Mouse (Mus musculus): ENCODE data around the gene Sgms1. TPM values are rescaled to one million over a fixed set of nuclear protein-coding genes. Genes with fewer than 3 reads are reported as not detected.

The Sgms1 gene
- total RNA-seq, 4 experiments from 2014 or later = 46.6 to 58.3 (median 50.3) TPM

- DNase-seq (ENCODE audit: low spot score in 2 of 2) = peak in 1 of 2 experiments; percentile 40
These were observed 2.7 kb downstream of the Sgms1 start for GRCm38 (mm10) chr19:32386556-32387402.

- no peak for DNase-seq (ENCODE audit: low spot score in 2 of 2)
These were observed 5.8 kb downstream of the Sgms1 start for GRCm38 (mm10) chr19:32383738-32384137.

GRCm38 (mm10) chr19:32381511-32381961 lies 8.0 kb downstream of the Sgms1 start:
- DNase-seq (ENCODE audit: low spot score in 2 of 2) = no peak

- DNase-seq (ENCODE audit: low spot score in 2 of 2) = no peak
These were observed 8.8 kb downstream of the Sgms1 start for GRCm38 (mm10) chr19:32380748-32381147.

- DNase-seq (ENCODE audit: low spot score in 2 of 2) = no peak
These were observed 10.1 kb downstream of the Sgms1 start for GRCm38 (mm10) chr19:32379239-32379920.

GRCm38 (mm10) chr19:32378581-32378980 lies 10.9 kb downstream of the Sgms1 start:
- no peak for DNase-seq (ENCODE audit: low spot score in 2 of 2)

GRCm38 (mm10) chr19:32377701-32378325 lies 11.7 kb downstream of the Sgms1 start:
- no peak for DNase-seq (ENCODE audit: low spot score in 2 of 2)

GRCm38 (mm10) chr19:32376886-32377535 lies 12.5 kb downstream of the Sgms1 start:
- DNase-seq (ENCODE audit: low spot score in 2 of 2) = no peak

GRCm38 (mm10) chr19:32376054-32376453 lies 13.5 kb downstream of the Sgms1 start:
- DNase-seq (ENCODE audit: low spot score in 2 of 2) = no peak

GRCm38 (mm10) chr19:32375473-32375985 lies 14.0 kb downstream of the Sgms1 start:
- DNase-seq (ENCODE audit: low spot score in 2 of 2) = no peak

GRCm38 (mm10) chr19:32374751-32375150 lies 14.8 kb downstream of the Sgms1 start:
- no peak for DNase-seq (ENCODE audit: low spot score in 2 of 2)

- DNase-seq (ENCODE audit: low spot score in 2 of 2) = no peak
These were observed 15.5 kb downstream of the Sgms1 start for GRCm38 (mm10) chr19:32373865-32374655.

GRCm38 (mm10) chr19:32372373-32372772 lies 17.1 kb downstream of the Sgms1 start:
- no peak for DNase-seq (ENCODE audit: low spot score in 2 of 2)

GRCm38 (mm10) chr19:32367333-32367732 lies 22.2 kb downstream of the Sgms1 start:
- no peak for DNase-seq (ENCODE audit: low spot score in 2 of 2)

GRCm38 (mm10) chr19:32366406-32366805 lies 23.1 kb downstream of the Sgms1 start:
- no peak for DNase-seq (ENCODE audit: low spot score in 2 of 2)

- DNase-seq (ENCODE audit: low spot score in 2 of 2) = peak; percentile 49 to 57
These were observed 24.4 kb downstream of the Sgms1 start for GRCm38 (mm10) chr19:32365111-32365510.

GRCm38 (mm10) chr19:32363587-32363986 lies 25.9 kb downstream of the Sgms1 start:
- DNase-seq (ENCODE audit: low spot score in 2 of 2) = no peak

- no peak for DNase-seq (ENCODE audit: low spot score in 2 of 2)
These were observed 27.0 kb downstream of the Sgms1 start for GRCm38 (mm10) chr19:32362520-32362919.

- DNase-seq (ENCODE audit: low spot score in 2 of 2) = no peak
These were observed 28.4 kb downstream of the Sgms1 start for GRCm38 (mm10) chr19:32360989-32361698.

- DNase-seq (ENCODE audit: low spot score in 2 of 2) = no peak
These were observed 29.0 kb downstream of the Sgms1 start for GRCm38 (mm10) chr19:32360546-32360945.

Data from layer of hippocampus, adult 8-10 months (tissue).